Mouse (Mus musculus) left cerebral cortex, postnatal 10 days (tissue): Measurements from ENCODE around the gene Enah. TPM values are rescaled to one million over a fixed set of nuclear protein-coding genes. Genes with fewer than 3 reads are reported as not detected.
A peak's percentile ranks its signal among the peaks of the same experiment; 100 is the strongest.

ENCODE experiments used
- DNase-seq, 2 experiments: peaks; one replicate each; pipeline ENCODE4 v3.0.0; 2021 to 2022; ENCODE audit warnings: low spot score in 2 of 2, mixed read lengths in 1 of 2; ENCODE audit errors: extremely low spot score in 1 of 2
- intact Hi-C: fragments of 180-260 bp; cut with DNase I; formaldehyde crosslinking; loops from one replicate; pipeline ENCODE4 v1.15.1; 2025
- total RNA-seq, 2 experiments: library from RNA; stranded (reverse); gene quantifications; 2 replicates each; pipeline ENCODE4 v1.2.3; 2021

Enah gene
- total RNA-seq, 2 experiments from 2014 or later: 139 to 152 TPM

DNA sequence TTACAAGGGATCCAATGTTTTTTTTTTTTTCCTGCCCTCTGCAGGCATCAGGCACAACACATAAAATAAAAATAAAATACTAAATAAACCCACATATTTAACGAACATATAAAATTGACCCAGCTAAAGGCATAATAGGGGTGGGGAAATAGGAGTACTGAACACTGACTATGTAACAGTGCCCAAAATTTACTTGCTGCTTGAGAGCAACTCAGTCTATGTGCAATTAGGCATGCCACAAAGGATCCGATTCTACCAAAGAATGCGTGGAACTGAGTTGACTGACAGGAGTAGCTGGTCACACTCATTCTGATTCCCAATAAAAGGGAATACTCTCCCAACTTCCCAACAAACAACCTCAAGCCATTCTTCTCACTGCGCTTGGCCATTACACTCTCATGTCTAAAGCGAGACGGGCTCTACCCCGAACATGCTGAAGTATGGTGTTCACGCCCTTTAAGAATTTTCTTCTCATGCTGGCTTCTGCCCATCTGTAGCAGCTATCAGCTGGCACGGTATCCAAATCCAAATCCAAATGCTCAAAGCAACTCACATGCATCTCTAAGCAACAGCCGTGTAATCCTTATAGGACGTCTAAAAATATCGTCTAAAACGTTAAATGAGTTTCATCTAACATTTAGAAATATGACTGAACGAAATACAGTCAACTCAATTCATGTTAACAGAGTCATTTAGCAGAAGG is 39.6 kb downstream of the Enah start:
- intact Hi-C loops: no loop called here
- peak in 1 of 2 experiments; percentile 50 for DNase-seq

GRCm38 (mm10) chr1:181975510-181975909 is 44.3 kb downstream of the Enah start:
- no peak for DNase-seq
- intact Hi-C loops: no loop called here

DNA sequence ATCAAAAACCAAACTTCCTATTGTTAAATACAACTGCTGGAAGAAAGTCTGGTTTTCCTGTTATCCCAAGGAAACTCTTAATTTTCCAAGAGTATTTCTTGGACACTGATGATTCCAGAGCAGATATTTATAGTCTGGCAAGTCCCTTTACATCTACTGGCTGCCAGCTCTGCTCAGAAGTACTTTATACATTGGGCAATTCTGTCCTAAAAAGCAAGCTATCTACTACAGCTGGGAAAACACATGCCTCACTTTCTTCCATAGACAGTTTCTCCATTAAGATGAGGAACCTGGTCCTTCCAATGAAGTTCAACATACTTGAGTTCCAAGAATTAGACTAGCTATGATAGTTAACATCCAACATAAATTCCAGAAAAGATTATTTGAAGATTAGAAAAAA is 44.9 kb downstream of the Enah start:
- intact Hi-C loops: no loop called here
- DNase-seq: no peak

- intact Hi-C loops: no loop called here
Observed at GRCm38 (mm10) chr1:181965277-181965676, 54.5 kb downstream of the Enah start.

GRCm38 (mm10) chr1:181963827-181964226 is 56.0 kb downstream of the Enah start:
- intact Hi-C loops: no loop called here
- no peak for DNase-seq

More at GRCm38 (mm10) chr1:181965277-181965676, 54.5 kb downstream of the Enah start:
- no peak for DNase-seq

DNA sequence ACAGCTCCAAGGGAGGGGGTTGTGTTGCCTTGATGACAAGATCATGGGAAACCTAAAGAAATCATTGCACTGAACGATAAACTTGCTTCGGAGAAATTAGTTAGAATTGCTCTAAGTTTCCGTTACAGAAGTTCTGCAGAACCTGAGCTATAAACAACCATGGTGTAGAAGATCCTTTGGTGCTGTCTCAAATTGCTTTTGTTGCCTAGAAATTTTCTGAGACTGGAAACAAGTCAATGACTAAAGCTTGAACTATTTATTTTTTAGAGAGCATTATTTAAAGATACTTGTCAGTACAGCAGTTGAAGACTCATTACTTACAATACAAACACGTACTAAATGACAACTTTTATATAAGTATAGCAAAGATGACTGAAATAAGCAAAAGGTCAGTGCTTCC is 56.4 kb downstream of the Enah start:
- no peak for DNase-seq
- intact Hi-C loops: no loop called here

- intact Hi-C loops: no loop called here
- DNase-seq: no peak
Observed at GRCm38 (mm10) chr1:181960383-181960782, 59.4 kb downstream of the Enah start.

- DNase-seq: no peak
- intact Hi-C loops: loop anchor here (10.0 kb wide), 1 partner anchor 56 kb away; the partner anchor contains the start of gene Enah
Observed at GRCm38 (mm10) chr1:181958392-181958791, 61.4 kb downstream of the Enah start.

- DNase-seq: no peak
- intact Hi-C loops: loop anchor here (10.0 kb wide), 1 partner anchor 57 kb away; the partner anchor contains the start of gene Enah
Observed at GRCm38 (mm10) chr1:181957736-181958135, 62.1 kb downstream of the Enah start.

DNA sequence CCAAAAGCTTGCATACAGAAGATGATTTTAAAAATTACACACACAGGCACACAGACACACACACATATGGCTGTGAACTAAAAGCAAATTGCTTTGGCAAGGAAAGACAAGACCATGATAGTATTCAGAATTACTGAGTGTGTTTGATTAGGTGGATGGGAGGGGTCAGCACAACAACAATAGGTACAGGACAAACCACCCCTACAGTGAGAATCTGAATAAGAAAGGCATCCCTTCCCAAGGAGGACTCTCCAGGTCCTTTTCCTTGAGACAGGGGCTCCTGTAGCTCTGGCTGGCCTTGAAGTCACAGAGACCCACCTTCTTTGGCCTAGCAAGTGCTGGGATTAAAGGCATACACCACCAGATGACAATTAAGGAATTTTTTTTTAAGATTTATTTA is 66.2 kb downstream of the Enah start:
- no peak for DNase-seq
- intact Hi-C loops: loop anchor here (10.0 kb wide), 1 partner anchor 61 kb away; the partner anchor contains the start of gene Enah

GRCm38 (mm10) chr1:181951266-181951665 is 68.5 kb downstream of the Enah start:
- no peak for DNase-seq
- intact Hi-C loops: loop anchor here (10.0 kb wide), 1 partner anchor 64 kb away; the partner anchor contains the start of gene Enah

DNA sequence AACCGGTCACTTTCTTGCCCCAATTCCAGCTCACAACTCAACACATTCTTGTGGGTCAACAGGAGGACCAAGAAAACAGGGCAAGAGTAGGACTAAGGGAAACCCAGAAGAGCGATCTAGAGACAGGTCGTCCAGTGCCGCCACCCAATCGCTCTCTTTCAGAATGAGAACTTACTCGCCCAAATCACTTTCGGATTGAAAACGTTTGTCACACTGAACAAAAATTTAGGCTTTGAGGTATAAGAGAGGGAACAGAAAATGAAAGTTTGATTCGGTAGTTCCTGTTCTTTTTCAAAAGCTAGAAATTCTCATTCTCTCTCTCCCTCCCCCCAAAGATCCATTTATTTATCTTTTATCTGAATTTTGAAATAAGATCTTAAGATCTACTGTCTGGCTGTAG is 69.1 kb downstream of the Enah start:
- intact Hi-C loops: loop anchor here (10.0 kb wide), 1 partner anchor 64 kb away; the partner anchor contains the start of gene Enah
- DNase-seq: no peak

DNA sequence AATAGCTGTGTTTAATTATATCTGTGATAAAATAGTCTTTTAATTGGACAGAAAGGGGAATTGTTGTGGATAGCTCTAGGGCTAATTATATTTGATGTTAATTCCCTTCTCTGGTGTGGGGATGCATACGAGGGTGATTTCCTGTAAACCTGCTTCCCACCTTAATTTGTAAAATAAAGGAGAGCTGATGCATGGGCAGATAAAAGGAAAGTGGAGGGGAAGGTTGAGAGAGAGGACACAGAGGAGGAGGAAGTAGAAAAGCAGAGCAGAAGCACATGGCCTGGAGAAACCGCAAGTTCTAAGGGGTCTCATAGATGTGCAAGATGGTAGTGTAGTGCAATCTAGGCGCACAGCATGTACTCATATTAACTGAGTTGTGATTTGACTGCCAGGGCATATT is 71.6 kb downstream of the Enah start:
- intact Hi-C loops: no loop called here
- DNase-seq: no peak

DNA sequence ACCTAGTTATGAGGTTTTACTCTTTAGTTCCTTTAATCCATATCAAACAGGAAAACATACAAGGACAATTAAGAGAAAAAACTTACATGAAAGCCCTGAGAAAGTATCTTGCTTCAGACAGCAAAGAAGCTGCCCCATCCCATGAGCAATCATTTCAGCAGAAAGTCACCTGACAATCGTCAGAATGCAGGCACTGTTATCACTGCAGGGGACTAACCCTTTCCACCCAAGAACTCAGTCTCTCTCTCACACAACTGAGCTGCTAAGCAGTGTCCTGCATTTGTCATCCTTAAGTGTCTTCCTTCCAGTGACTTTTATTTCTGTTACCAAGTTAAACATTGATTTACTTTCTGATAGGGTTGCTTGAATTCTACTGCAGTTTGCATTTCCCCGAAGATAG is 82.7 kb downstream of the Enah start:
- DNase-seq: no peak
- intact Hi-C loops: no loop called here

DNA sequence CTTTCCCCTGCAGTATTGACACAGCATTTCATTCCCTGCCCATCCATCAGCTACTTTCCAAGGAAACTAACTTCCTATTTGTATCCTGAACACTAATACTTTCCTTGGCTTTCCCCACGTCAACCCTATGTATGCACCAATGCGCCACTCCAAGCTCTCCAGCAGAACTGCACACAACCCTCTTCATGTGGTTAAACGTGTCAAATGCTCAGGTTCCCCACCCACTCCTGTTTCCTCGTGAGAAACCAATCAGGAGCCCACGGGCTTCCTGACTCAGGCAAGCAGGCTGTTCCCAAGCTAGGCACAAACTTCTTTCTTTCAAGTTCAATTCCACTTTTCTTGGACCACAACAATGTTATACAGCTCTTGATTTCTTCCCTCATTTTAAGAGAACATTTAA is 91.4 kb downstream of the Enah start:
- no peak for DNase-seq
- intact Hi-C loops: no loop called here

DNA sequence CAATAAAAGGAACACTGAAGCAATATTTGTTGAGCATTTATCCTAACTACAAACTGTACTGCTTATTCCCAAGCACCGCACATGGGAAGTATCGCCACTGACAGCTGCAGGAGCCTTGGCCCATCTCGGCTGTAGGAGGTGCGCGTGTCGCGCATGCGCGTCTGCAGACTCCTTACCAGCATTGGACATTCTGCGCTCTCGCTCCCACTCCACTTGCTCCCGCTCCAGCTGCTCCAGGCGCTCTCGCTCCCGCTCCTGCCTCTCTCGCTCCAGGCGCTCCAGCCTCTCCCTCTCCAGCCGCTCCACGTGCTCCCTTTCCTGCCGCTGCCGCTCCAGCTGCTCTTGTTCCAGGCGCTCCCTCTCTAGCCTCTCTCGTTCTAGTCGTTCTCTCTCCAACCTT is 96.4 kb downstream of the Enah start:
- intact Hi-C loops: no loop called here
- peak; percentile 27 to 60 for DNase-seq

DNA sequence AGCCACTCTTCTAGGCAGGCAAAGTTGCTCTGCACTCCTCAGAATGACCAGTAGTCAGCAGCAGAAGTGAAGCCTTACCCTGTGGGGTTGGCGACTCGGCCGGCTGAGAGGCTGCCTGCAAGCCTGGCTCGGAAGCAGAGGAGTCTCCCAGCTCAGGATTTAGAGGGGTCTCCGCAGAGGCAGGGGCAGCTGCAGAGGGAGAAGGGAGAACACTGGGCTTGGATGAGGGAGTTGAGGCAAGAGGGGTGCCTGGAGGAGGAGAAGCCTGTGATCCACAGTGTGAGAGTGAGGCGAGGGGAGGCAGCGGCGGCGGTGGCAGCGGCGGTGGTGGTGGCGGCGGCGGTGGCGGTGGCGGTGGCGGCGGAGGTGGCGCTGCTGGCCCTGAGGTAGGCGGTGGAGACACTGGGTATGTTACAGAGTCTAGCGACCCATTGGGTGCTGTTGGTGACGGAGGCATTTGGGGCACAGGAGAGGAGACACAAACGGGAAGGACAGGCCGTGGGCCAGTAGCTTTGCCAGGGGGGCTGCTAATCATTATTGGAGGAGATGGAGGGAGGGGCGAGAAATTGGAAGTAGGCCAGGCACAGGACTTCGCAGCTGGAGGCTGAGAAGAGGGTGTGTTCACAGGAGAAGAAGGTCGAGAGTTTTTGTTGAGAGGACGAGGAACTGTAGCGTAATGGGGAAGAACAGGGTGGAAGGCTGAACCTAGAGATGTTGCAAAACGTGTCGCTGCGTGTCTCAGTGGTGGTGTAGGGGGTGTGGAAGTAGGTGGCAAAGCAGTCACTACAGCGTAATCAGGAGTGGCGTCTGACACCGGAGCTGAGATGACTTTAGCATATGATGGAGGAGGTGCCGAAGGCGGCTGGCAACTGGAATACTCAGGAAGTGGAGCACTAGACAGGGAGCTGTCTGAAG is 98.0 kb downstream of the Enah start:
- DNase-seq: peak in 1 of 2 experiments; percentile 27
- intact Hi-C loops: no loop called here

DNA sequence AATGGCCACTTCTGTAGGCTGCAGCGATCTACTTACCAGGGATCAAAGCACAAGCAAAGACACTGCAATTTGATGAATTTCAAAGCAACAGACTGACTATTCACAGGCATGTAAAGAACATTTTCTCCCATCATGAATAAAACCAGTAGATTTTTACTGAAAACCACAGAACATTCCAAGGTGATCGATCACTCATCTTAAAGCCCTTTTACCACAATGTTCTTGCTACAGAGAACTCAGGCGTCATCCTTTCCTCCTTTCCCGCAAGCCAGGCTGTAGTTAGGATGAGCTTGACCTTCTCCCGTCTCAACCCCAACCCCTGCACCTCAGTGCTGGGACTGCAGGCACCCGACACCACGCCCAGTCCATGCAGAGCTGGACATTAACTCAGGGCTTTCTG is 107.9 kb downstream of the Enah start:
- intact Hi-C loops: no loop called here
- no peak for DNase-seq

DNA sequence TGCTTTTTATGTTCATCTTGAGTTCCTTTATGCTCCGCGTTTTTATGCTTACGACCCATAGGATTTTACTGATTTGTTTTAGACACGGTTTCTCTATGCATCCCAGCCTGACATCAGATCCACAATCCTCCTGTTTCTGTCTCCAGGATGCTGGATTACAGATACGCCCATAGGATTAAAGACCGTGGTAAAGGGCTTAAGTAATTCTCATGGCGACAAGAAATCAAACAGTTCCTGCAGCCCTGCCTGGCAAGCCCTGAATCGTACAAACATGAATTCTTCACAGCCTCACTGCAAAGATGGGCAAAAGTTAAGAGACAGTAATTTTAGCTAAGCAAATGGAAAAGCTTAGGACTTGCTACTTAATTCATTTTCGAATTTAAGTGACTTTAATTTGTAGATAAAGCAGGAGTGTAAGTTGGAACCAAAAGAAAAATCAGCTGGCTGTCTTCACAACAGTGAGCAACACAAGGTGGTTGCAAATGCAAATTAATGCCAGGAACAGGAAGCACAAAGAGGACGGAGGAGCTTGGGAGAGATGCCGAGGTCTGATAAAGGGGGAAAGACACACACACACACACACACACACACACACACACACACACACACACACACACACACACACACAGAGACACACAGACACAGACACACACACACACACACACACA is 118.0 kb downstream of the Enah start:
- intact Hi-C loops: no loop called here
- DNase-seq: no peak
